Comparison of ENCODE assay signal across 19 mouse cellular contexts in genomic region chr12:77929571-77929970, GRCm38 (mm10).
DNase-seq lines count a peak whose midpoint lies in the region; ATAC-seq and TF ChIP-seq lines count a peak whose summit lies in the region.
"Had no signal": no experiment of that assay in that cellular context is flagged by ENCODE, and none has a peak within 500 bp of the region (broad histone marks: within the 10 kb centered on the region; RNA-seq: fewer than 3 reads in every experiment).

No protein-coding gene starts in this region.

- no peaks in the 10 kb centered on the region for H3K79me2 ChIP-seq in liver, adult 2 months (ENCODE audit: control insufficient read depth, insufficient read depth, low read length)

- H3K4me2 ChIP-seq in liver, embryonic 16.5 days (ENCODE audit: low read depth, low read length), result no peak overlapping the region
- no peak overlapping the region for H3K4me2 ChIP-seq in liver, embryonic 12.5 days
- H3K4me2 ChIP-seq: embryonic facial prominence, embryonic 13.5 days; embryonic facial prominence, embryonic 15.5 days; forebrain, embryonic 13.5 days; forebrain, embryonic 15.5 days had no signal

- 11% methylated on average over 1 of the region's 1 CpGs for WGBS in liver, adult 2 months
- 34% methylated on average over 1 of the region's 1 CpGs for WGBS in liver, embryonic 16.5 days (ENCODE audit: insufficient replicate concordance)
- WGBS in liver, embryonic 12.5 days (ENCODE audit: insufficient replicate concordance), result 62% methylated on average over 1 of the region's 1 CpGs

- no peaks in the 10 kb centered on the region for H3K36me3 ChIP-seq in liver, adult 2 months (ENCODE audit: control insufficient read depth, insufficient read depth, low read length)
- no peaks in the 10 kb centered on the region for H3K36me3 ChIP-seq in liver, embryonic 16.5 days (ENCODE audit: control insufficient read depth, insufficient read depth)
- no peaks in the 10 kb centered on the region for H3K36me3 ChIP-seq in liver, embryonic 12.5 days
- H3K36me3 ChIP-seq: embryonic facial prominence, embryonic 13.5 days; embryonic facial prominence, embryonic 15.5 days; forebrain, embryonic 15.5 days had no signal

- H3K9me3 ChIP-seq in liver, embryonic 16.5 days (replicated peaks; ENCODE audit: control insufficient read depth, low read length), result no peaks in the 10 kb centered on the region
- no peaks in the 10 kb centered on the region for H3K9me3 ChIP-seq in liver, embryonic 12.5 days (replicated peaks)
- H3K9me3 ChIP-seq: embryonic facial prominence, embryonic 13.5 days; embryonic facial prominence, embryonic 15.5 days; forebrain, embryonic 13.5 days; forebrain, embryonic 15.5 days had no signal

- H3K4me3 ChIP-seq in liver, adult 2 months (ENCODE audit: insufficient read depth, low read depth, low read length), result no peak overlapping the region
- H3K4me3 ChIP-seq in liver, embryonic 16.5 days (ENCODE audit: low read depth, low read length), result no peak overlapping the region
- no peak overlapping the region for H3K4me3 ChIP-seq in liver, embryonic 12.5 days
- H3K4me3 ChIP-seq: embryonic facial prominence, embryonic 13.5 days; embryonic facial prominence, embryonic 15.5 days; forebrain, embryonic 13.5 days; forebrain, embryonic 15.5 days had no signal

- no peak overlapping the region for H3K27ac ChIP-seq in liver, adult 2 months (replicated peaks; ENCODE audit: insufficient read depth, low read depth, low read length)
- no peak overlapping the region for H3K27ac ChIP-seq in liver, embryonic 16.5 days (ENCODE audit: low read length)
- no peak overlapping the region for H3K27ac ChIP-seq in liver, embryonic 12.5 days
- H3K27ac ChIP-seq: embryonic facial prominence, embryonic 13.5 days; embryonic facial prominence, embryonic 15.5 days; forebrain, embryonic 13.5 days; forebrain, embryonic 15.5 days had no signal

- no peak overlapping the region for H3K9ac ChIP-seq in liver, adult 2 months (ENCODE audit: low read depth, low read length)
- H3K9ac ChIP-seq in liver, embryonic 16.5 days (ENCODE audit: low read depth, low read length), result no peak overlapping the region
- H3K9ac ChIP-seq in liver, embryonic 12.5 days, result no peak overlapping the region
- H3K9ac ChIP-seq: embryonic facial prominence, embryonic 13.5 days; embryonic facial prominence, embryonic 15.5 days; forebrain, embryonic 13.5 days; forebrain, embryonic 15.5 days; forebrain, postnatal 0 days had no signal

- peak; percentile 82 for ATAC-seq in liver, embryonic 16.5 days (ENCODE audit: low read depth)
- no peak for ATAC-seq in liver, embryonic 12.5 days
- no peak for ATAC-seq in erythroblast, adult 5-6 weeks (replicated peaks; ENCODE audit: low FRiP score, poor library complexity, severe bottlenecking)
- ATAC-seq: forebrain, embryonic 13.5 days; forebrain, embryonic 15.5 days; forebrain, postnatal 0 days had no signal

- TF ChIP-seq POLR2A in liver, adult 2 months (IDR thresholded peaks at IDR 0.05; ENCODE audit: extremely low read depth, insufficient read depth, low read length), result no peak

- peak; percentile 92 for DNase-seq in liver, adult 2 months (ENCODE audit: extremely low read depth, low read depth, low spot score)
- DNase-seq in liver, result no peak
- DNase-seq: adrenal gland, adult 2 months; adrenal gland, postnatal 10 days; adrenal gland, postnatal 25 days; cerebellum, adult 11 months; cerebellum, adult 18-20 months; cerebellum, adult 8-10 months; cerebellum, adult 9-11 months; cerebellum, postnatal 36 days; embryo, embryonic 11 days; forebrain, postnatal 0 days had no signal

- no peak for TF ChIP-seq CTCF in liver, adult 2 months (IDR thresholded peaks at IDR 0.05; ENCODE audit: low read depth, low read length)

- peaks cover 3% of the 10 kb centered on the region for H3K4me1 ChIP-seq in liver, adult 2 months (ENCODE audit: control insufficient read depth, insufficient read depth, low read length)
- H3K4me1 ChIP-seq in liver, embryonic 16.5 days (ENCODE audit: control insufficient read depth, low read depth, low read length), result no peaks in the 10 kb centered on the region
- no peaks in the 10 kb centered on the region for H3K4me1 ChIP-seq in liver, embryonic 12.5 days
- H3K4me1 ChIP-seq: embryonic facial prominence, embryonic 13.5 days; embryonic facial prominence, embryonic 15.5 days; forebrain, embryonic 13.5 days; forebrain, embryonic 15.5 days had no signal

- no peaks in the 10 kb centered on the region for H3K27me3 ChIP-seq in liver, adult 2 months (ENCODE audit: control insufficient read depth, insufficient read depth, low read length)
- no peaks in the 10 kb centered on the region for H3K27me3 ChIP-seq in liver, embryonic 16.5 days (ENCODE audit: control insufficient read depth, insufficient read depth, low read depth, low read length)
- H3K27me3 ChIP-seq in liver, embryonic 12.5 days (replicated peaks), result no peaks in the 10 kb centered on the region
- H3K27me3 ChIP-seq: embryonic facial prominence, embryonic 13.5 days; embryonic facial prominence, embryonic 15.5 days; forebrain, embryonic 13.5 days; forebrain, embryonic 15.5 days had no signal
